Mouse (Mus musculus): ENCODE measurements at regions not wholly inside any gene's neighbourhood (a gene's known extent, or its start where the extent isn't known, plus 50 kb on each side); places are given as distances from the start of the nearest gene placed in this dataset.
A peak's percentile ranks its signal among the peaks of the same experiment; 100 is the strongest.

DNA sequence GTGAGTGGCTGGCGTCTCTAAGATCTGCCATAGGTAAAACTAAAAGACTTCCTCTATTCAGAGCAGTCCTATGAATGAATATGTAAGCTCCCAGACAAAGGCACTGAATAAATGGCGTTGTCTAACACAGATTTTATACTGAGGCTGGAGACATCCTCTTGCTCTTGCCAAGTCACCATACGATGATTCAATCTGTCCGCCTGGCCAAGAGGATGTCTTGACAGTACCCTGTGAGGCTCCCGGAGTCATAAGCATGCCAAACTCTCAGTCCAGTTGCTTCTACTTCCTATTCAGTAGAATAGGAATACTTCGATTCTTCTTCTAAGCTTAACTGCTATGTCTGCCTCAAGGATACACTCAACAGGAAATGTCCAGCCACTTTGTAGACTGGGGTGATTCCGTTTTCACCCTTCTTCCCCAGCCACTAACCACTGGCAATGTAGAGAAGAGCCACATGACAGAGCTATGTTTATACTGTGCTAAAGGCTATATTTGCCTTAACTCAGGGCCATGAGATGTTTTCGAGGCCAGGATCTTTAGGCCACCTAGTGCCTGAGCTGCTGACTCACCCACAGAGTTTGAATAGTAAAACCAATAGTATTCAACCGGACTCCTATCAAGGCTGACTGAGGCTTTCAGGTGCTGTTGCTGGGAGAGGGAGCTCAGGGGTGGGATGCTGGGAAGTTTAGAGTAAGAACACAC is 188.7 kb upstream of the Atp5g3 start:
- DNase-seq (ENCODE audit: low spot score): no peak

DNA sequence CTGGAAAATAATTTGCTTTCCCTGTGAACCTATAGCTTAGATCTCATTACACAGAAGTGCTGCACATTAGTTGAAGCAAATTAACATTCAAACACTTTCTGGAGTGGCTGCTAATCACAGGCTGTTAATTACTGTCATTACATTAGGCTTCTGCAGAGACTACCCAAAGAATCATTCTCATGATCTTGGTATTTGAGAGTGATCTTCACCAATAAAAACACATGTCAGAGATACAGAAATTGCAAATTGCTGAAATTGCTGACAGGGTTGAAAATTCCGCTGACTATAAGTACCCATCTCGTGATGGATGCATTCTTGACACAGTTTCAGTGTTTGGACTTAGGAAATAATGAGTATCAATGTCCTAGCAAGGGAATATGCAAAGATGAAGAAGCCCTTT is 185.7 kb upstream of the Atp5g3 start:
- no peak for DNase-seq (ENCODE audit: low spot score)

DNA sequence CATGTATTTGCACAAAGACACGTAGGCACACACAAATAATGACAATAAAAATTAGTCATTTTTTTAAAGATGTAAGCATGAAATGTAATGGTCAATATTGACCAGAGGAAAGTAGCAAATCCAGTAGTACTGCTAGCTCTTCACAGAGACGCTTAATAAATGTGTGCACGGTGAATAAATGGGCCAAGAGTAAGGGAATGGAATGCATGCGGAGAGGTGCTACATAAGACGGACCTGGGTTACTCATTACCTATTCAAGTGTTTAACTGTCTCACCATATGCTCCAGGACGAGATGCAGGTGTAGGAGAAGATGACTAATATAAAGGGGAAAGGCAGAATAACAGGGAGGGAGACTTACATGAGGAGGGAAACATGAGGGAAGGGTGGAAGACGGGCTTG is 182.4 kb upstream of the Atp5g3 start:
- DNase-seq (ENCODE audit: low spot score): no peak

DNA sequence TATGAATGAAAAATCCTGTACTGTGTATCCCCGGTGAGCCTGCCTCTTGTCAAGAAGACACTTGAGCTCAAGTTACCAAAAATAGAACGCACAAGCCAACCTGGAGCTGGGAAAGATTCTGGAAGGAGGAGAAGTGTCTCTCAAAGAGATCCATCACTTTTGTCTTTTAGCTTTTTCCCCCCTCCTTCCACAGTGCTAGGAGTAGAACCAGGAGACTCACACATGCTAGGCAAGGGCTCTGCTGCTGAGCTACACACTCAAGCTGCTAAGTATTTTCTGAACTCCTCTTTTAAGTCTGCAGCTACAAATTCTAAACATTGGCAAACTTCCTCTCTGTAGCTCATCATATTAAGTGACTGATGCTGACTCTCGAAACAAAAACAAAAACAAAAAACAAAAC is 176.2 kb upstream of the Atp5g3 start:
- DNase-seq (ENCODE audit: low spot score): no peak

DNA sequence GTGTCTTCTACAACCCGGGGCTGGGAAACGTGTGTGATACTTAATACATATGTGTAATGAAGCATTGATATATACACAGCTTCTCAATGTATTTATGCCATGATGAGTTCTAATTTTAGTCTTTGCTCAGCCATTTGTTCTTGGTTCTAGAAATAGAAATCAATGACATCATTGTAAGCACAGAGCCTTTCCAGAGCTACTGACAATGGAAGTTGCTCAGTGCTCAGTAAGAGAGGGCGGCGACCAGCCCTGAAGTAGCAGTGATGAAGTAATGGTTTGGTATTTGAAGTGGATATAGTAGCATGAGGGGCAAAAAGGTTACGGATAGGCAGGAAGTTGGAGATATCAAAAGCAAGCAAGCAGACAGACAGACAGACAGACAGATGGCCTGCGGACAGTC is 173.8 kb upstream of the Atp5g3 start:
- no peak for DNase-seq (ENCODE audit: low spot score)

DNA sequence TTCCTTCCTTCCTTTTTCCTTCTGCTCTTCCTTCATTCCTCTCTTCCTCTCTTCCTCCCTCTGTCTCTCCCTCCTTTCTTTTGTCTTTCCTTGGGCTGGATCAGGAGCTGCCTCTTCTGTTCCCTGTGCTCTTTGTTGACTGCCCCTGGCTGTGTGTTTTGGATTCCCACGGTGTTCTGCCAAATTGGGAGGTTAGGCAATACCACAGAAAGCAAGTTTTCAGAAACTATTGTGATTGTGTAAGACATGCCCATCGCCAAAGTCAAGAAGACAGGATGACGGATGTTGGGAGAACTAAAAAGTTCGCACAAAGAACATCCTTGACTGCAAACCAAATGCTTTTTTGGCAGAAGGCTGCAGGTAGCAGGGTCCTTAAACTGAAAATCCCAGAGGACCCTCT is 165.6 kb upstream of the Atp5g3 start:
- no peak for DNase-seq (ENCODE audit: low spot score)

DNA sequence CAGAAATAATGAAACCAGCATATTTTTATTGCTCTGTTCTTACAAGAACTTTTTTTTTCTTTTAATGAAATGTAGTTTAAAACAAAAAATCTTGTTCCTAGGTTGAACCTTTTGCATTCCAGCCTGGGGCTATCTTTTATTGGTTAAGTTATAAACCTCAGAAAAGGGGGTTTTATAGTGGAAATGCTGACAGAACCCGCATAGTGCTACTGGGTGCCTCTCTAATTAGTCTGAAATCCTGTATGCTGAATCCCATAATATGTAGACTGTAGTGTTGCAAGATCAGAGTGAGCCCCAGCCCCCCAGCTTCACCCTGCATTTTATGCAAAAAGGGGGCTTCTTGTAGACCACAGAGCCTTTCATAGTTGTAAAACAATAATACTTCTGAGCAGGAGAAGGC is 164.4 kb upstream of the Atp5g3 start:
- no peak for DNase-seq (ENCODE audit: low spot score)

DNA sequence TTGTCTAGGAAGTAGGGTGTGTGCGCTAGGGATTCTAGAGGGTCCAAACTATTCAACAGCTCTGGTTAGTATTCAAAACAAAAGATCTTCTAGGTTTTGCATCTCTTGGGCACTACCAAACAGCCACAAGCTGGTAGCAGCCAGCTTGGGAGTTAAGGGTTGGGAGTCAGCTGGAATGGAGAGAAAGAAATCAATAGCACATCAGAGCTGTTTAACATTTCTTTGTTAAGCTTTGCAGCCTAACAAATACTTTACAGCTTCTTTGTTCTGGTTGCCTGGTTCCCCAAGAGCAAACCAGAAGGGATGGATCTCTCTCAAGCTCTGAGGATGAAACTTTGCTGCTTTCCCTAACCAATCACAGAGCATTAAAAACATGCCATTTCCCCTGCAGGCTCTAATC is 162.3 kb upstream of the Atp5g3 start:
- no peak for DNase-seq (ENCODE audit: low spot score)

DNA sequence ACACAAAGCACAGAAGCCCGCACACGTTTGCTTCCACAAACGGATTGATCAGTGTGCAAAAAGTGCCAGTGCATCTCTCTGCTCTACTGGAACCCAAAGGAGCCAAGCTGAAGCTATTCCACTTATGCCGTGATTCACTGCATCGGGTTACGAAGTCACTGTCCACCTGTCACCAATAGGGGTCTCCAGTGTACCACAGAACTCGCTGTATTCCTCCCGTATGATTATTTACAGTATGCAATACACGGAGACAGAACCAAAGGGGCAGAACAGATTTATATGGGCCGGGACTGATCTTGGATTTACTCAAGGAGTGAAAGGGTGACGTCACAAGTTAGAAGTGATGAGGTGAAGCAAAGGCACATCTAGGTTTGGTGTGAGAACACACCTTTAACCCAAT is 155.5 kb upstream of the Atp5g3 start:
- peak; percentile 25 for DNase-seq (ENCODE audit: low spot score)

DNA sequence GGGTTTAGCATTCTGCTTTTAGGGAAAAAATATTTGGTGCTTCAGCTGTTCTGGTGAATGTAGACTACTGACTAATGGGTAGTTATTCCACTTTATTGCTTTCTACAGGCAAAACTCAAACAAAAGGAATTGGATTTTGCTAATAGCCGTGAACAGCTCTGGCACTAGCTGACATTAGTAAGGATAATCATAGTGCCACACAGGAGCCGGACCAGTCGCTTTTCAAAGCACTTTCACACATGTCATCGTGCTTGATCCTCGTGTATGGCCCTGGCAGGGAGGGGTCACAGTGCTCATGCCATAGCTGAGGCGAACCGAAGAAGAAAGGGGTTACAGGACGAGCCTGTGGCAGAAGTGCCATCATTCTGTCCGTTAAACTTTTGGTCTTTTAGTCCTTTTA is 153.2 kb upstream of the Atp5g3 start:
- DNase-seq (ENCODE audit: low spot score): no peak

DNA sequence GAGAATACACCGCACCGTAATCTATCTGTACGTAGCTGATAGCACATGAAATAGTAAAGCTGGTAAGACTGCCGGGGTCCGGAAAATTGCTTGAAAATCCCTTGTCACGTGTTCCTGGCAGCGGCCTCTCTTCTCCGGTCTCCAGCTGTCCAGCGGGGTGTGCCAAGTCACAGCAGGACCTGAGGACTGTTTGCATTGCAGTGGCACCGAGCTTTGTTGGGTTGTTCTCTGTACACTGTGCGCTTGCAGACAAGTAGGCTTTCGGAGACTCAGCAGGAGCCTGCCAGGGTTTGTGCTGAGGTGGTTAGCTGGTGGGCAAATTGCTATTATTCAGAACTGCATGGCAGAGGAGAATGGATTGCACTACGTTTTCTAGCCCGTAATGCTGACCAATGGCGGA is 152.7 kb upstream of the Atp5g3 start:
- DNase-seq (ENCODE audit: low spot score): no peak

DNA sequence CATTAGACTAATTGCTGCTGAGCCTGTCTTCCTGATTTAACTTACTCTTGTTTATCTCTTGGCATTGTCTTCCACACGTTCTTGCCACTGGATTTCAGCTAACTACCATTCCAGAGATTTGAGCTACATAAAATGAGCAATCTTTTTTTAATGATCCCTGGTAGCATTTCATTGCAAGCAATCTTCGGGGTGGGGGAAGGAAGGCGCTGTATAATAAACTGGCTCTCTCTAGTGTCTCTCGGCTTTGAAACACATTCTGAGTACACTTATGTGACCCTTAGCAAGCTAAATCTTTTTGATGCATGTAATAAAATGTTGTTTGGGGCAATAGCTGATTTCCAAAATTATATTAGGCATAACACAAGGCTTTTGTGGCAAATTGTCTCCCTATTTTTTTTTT is 152.2 kb upstream of the Atp5g3 start:
- DNase-seq (ENCODE audit: low spot score): no peak

DNA sequence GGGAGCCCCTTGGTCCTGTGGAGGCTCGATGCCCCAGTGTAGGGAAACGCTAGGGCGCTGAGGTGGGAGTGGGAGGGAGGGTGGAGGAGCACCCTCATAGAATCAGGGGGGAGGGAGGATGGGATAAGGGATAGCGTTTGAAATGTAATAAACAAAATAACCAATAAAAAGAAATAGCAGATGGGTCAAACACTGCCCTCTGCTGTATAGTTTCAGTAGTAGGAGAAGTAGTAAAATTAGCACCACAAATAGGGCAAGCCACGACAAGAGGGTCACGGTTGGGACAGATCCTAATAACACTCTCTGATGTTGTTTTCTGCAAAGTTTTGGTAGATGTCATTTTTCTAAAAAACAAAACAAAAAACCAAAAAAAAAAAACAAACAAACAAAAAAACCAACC is 131.3 kb upstream of the Atp5g3 start:
- no peak for DNase-seq (ENCODE audit: low spot score)

DNA sequence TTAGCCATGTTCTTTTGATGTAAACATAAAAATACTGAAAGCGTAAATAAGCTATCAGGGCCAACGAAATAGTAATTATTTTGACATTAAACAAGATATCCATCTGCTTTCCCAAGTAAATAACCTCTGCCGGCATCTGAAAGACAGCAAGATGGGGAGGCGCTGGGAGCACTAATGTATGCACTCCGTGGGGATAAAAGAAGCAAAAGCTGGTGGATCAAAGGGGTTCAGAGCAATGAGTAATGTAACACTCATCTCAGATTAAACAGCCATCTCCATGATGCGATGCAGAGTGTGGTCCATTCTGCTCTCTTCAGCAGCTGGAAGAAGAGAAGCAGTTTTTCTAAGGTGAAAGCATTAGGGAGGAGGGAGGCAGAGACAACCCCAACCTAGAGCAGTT is 128.5 kb upstream of the Atp5g3 start:
- DNase-seq (ENCODE audit: low spot score): no peak

DNA sequence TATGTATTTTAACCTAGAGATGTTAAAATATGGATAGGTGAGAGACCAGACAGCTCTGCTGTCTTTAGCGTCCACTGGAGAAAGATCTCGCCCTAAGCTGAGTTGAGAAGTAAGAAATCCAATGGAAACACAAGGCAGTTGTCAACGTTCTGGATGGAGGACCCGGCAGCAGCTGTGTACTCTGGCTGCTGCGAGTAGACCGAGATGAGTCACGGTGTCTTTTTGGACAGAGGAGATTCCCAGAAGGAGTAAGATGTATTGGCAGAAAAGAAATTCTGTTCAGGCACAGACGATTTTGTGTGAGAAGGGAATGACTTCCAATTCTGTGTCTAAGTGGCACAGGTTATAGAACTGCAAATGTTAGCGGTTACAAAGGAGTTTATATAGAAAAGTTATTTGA is 124.9 kb upstream of the Atp5g3 start:
- no peak for DNase-seq (ENCODE audit: low spot score)

DNA sequence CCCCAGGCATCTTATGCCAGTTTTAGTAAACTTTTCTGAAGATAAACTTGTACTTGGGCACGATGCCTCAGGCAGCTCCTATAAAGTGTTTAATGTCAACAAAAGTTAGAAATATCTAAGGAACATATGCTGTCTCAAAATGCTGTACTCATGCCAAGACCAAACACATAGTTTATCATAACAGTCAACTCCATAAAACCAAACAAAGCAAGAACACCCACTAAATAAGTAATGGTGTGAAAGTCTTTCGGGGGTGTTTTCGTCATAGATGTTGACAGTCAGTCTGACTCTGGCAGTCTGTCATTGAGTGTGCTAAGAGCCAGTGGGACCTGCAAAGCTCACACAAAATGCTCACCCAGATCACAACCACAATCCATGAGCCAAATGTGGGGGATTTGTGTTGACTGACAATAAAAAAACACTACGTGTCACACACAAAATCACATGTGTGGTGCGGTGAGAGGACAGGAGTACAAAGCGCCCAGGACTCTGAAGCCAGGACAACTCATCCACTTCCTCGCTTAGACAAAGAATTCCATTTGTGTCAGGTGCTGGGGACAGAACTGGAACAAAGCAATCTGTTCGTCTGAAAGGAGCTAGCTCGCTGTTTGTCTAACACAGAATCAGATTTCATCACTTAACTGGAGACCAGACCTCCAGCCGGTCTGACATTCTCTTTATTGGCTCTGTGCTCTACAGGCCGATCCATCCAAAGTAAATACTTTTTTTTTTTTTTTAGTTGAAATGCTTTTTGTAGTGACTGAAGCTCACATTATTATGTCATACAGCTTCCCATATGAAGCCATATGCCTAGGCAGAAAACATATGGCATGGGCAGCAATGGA is 121.3 kb upstream of the Atp5g3 start:
- DNase-seq (ENCODE audit: low spot score): no peak

DNA sequence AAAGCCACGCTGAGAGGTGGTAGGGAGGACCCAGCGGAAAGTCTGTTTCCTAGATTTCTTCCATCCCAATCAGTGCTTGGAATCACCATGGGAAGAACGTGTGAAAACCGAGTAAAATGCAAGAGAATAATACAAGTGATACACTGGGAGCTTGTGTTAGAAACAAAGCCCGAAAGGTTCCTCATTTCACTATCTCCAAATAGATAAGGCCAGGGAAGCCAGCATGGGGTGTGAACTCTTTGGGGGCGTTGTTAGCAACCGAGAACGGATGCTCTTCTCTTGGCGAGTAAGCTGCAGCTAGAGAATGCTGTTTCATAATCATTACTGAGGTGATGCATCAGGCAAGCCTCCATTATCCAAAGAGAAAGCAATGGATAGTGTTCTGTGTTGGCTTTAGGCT is 118.8 kb upstream of the Atp5g3 start:
- DNase-seq (ENCODE audit: low spot score): no peak

DNA sequence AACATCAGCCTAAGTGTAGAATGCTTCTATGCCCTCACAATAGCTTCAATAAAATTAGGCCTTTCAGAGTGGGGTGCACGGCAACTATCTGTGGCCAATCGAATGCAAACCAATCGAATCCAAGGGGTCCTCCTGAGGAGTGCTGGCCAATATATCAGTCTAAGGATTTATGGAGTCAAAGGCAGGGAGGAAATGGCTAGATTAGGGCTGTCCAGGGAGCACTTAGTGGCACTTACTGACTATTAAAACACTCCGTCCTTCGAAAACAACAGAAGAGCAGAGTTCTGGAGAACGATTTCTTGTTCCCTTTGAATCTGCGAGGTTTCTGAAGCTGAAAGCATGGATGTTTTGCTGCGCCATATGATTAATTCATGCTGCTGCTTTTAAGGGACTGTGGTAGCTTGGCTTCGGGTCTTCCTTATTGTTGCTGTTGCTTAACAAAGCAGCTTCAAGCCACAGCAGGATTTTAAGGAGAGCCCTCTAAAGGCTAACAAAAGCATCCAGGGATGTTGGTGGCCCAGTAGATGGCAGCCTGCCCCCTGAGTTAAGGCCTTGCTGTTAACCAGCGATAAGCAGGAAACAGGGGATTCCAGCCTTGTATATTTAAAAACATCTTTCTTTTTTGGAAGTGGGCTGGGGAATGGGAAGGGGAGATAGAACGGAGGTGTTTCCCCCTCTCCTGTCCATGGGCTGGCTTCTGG is 116.4 kb upstream of the Atp5g3 start:
- peak; percentile 40 for DNase-seq (ENCODE audit: low spot score)

DNA sequence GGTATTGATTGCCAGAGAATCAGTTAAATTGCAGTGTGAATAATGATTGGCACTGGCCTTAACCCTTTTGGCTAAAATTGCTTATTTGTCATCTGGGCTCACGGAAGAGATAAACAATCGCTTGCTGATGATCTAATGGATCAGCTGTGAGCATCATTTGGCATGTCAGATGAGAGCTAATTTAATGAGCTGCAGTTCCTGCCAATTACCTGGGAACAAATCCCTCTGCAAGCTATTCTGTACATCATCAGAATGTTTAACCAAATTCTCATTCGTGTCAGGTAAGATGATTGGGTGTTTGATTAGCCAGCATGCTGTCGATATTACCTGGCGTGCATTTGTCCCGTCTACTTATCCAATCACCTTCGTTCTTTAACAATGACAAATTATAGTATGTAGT is 104.0 kb upstream of the Atp5g3 start:
- DNase-seq (ENCODE audit: low spot score): no peak

DNA sequence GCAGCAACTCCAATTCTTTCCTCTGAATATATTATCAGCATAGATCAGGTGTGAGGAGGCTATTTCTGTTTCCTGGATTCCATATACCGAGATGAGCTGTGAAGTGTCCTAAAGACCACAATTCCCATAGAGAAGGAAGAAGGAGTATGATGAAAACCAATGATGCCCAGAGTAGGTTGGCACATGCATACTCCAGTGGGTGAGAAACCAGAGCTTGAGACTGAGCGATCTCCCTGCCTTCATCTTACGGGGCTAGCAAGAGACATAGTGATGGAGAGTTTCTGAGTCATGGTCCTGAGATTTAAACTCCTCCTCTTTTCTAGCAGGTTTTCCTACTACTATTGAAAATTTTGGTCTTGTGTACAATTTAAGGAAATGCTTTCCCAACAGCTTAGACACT is 103.1 kb upstream of the Atp5g3 start:
- DNase-seq (ENCODE audit: low spot score): no peak

DNA sequence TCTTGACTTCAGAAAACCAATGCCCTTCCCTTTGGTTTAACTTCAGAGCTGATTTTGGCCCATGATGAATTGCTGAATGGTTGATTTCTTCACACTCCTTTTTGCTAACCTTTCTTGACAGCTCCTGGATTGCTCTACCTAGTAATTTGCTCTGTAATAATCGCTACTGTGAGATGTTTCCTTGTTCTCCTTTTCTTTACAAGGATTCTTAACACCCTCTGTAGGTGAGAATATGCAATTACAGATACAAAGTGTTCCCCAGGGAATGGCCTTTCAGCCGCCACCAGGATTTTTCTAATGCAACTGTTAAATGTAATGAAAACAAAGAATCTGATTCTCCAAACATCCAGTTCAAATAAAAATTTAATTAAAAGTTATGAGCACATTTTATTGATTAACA is 87.4 kb upstream of the Atp5g3 start:
- peak; percentile 74 for DNase-seq (ENCODE audit: low spot score)

DNA sequence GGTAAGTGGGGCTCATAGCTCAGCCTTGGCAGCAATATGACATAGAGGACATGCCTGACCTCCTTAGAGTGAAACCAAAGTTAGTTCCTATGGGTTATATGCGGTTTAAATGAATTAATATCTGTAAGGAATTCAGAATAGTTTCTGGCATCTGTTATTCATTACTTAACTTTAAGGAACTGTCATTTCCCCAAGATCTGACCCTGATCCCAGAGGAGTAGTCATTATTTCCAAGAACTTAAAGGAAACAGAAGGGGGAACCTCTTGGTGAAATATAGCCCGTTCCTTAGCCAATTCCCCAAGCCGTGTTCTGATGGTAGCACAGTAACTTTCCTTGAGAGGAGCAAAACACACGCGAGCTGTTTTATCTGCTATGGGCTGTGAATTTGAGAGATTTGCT is 85.9 kb upstream of the Atp5g3 start:
- no peak for DNase-seq (ENCODE audit: low spot score)

DNA sequence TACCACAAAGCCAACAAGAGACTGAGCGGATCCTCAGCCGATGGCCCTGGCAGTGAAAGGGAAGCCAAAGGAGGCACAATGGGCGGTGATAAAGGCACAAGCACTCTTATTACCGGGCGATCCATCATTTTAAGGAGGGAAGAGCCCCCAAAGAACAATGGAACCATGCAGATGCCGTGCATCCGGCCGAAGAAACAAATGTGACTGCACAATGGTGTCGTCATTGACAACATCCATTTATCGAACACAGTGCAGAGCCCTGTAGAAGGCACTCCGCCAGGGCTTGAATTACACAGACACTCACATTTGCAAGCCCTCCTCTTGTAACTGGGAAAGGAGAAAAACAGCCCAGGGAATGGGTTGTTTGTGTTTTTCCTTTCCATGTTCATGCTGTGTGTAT is 80.7 kb upstream of the Atp5g3 start:
- DNase-seq (ENCODE audit: low spot score): no peak

Data from MN1 (cell line).